Mouse (Mus musculus) right cerebral cortex, postnatal 4 days (tissue): ENCODE data around the gene Gm47189.
"Not testable (repeated sequence)": the region's sequence is repeated elsewhere in the genome, so short reads cannot be mapped to it uniquely, and the experiment has no call there.

Source experiments
- DNase-seq: peaks from one replicate; pipeline ENCODE4 v3.0.0-alpha.2; 2022

Gm47189 gene

GRCm38 (mm10) chr14:41772341-41772740 is at the start of gene Gm47189:
Gene Gm47189, minus strand, starts transcription at chr14:41772441.
- DNase-seq: not testable (repeated sequence)

- not testable (repeated sequence) for DNase-seq
Observed at GRCm38 (mm10) chr14:41755931-41756330, 16.3 kb downstream of the Gm47189 start.

- not testable (repeated sequence) for DNase-seq
Observed at GRCm38 (mm10) chr14:41750514-41750913, 21.7 kb downstream of the Gm47189 start, which contains the start of gene Gm7929. Gene Gm7929, minus strand, starts transcription at chr14:41750614.

GRCm38 (mm10) chr14:41723437-41723836 is 48.8 kb downstream of the Gm47189 start:
- DNase-seq: not testable (repeated sequence)

- DNase-seq: not testable (repeated sequence)
Observed at GRCm38 (mm10) chr14:41717180-41717579, 55.1 kb downstream of the Gm47189 start.
